Mouse (Mus musculus): ENCODE results near the gene Rufy2. TPM values are rescaled to one million over a fixed set of nuclear protein-coding genes. Genes with fewer than 3 reads are reported as not detected.

The Rufy2 gene
- polyA plus RNA-seq, 1 experiment from 2014 or later: 23.9 TPM

- peak overlapping the region; percentile 100 for H3K27ac ChIP-seq
- under 1% methylated on average over 68 of the region's 68 CpGs for WGBS
- H3K36me3 ChIP-seq: peaks cover 9% of the 10 kb centered on the region; the same call in 1 of the 2 replicates
- H3K4me3 ChIP-seq: peak overlapping the region; percentile 97
- peaks cover 51% of the 10 kb centered on the region for H3K4me1 ChIP-seq
- peak; percentile 80 for DNase-seq (ENCODE audit: low spot score)
- no peaks in the 10 kb centered on the region for H3K9me3 ChIP-seq (replicated peaks)
- no peaks in the 10 kb centered on the region for H3K27me3 ChIP-seq (ENCODE audit: low read depth, poor library complexity, severe bottlenecking)
These were observed 43.2 kb downstream of the Rufy2 start for GRCm38 (mm10) chr10:63023121-63023748.

- under 1% methylated on average over 66 of the region's 69 CpGs for WGBS
- Histone ChIP-seq H3K4me3 (peak within 1 kb of the TSS; percentile 97), H3K27ac (peak within 1 kb of the TSS; percentile 100), H3K27me3 (ENCODE audit: low read depth, poor library complexity, severe bottlenecking) (no peaks in the 10 kb centered on the region), H3K9me3 (replicated peaks) (no peaks in the 10 kb centered on the region), H3K36me3 (peaks cover 5% of the 10 kb centered on the region; the same call in 1 of the 2 replicates), H3K4me1 (peaks cover 51% of the 10 kb centered on the region)
- peak; percentile 100 for DNase-seq (ENCODE audit: low spot score)
These were observed 43.9 kb downstream of the Rufy2 start, which contains the start of the genes Hnrnph3 and Pbld2 for GRCm38 (mm10) chr10:63023749-63024579. TSS of gene Hnrnph3 (minus strand) at chr10:63024217. TSS of gene Pbld2 (plus strand) at chr10:63024315.

- H3K27ac ChIP-seq: peak overlapping the region; percentile 100
These were observed 44.5 kb downstream of the Rufy2 start for GRCm38 (mm10) chr10:63024580-63024910.

GRCm38 (mm10) chr10:63025016-63025415 lies 45.0 kb downstream of the Rufy2 start:
- WGBS: 52% methylated on average over 2 of the region's 2 CpGs
- no peaks in the 10 kb centered on the region for H3K36me3 ChIP-seq
- DNase-seq (ENCODE audit: low spot score): no peak
- no peaks in the 10 kb centered on the region for H3K27me3 ChIP-seq (ENCODE audit: low read depth, poor library complexity, severe bottlenecking)
- peak overlapping the region; percentile 97 for H3K4me3 ChIP-seq
- peak overlapping the region; percentile 100 for H3K27ac ChIP-seq
- peaks cover 51% of the 10 kb centered on the region for H3K4me1 ChIP-seq
- H3K9me3 ChIP-seq (replicated peaks): no peaks in the 10 kb centered on the region

More at GRCm38 (mm10) chr10:63024580-63024910, 44.5 kb downstream of the Rufy2 start:
- H3K27me3 ChIP-seq (ENCODE audit: low read depth, poor library complexity, severe bottlenecking): no peaks in the 10 kb centered on the region
- peaks cover 1% of the 10 kb centered on the region; the same call in 1 of the 2 replicates for H3K36me3 ChIP-seq
- H3K9me3 ChIP-seq (replicated peaks): no peaks in the 10 kb centered on the region
- peak overlapping the region; percentile 97 for H3K4me3 ChIP-seq
- H3K4me1 ChIP-seq: peaks cover 51% of the 10 kb centered on the region
- DNase-seq (ENCODE audit: low spot score): peak; percentile 79
- 0% methylated on average over 8 of the region's 8 CpGs for WGBS

GRCm38 (mm10) chr10:63025491-63026011 lies 45.5 kb downstream of the Rufy2 start:
- peak overlapping the region; percentile 100 for H3K27ac ChIP-seq
- no peak for DNase-seq (ENCODE audit: low spot score)
- H3K9me3 ChIP-seq (replicated peaks): no peaks in the 10 kb centered on the region
- H3K36me3 ChIP-seq: no peaks in the 10 kb centered on the region
- H3K27me3 ChIP-seq (ENCODE audit: low read depth, poor library complexity, severe bottlenecking): no peaks in the 10 kb centered on the region
- H3K4me3 ChIP-seq: peak overlapping the region; percentile 97; the same call in 1 of the 2 replicates
- peaks cover 47% of the 10 kb centered on the region for H3K4me1 ChIP-seq
- WGBS: 69% methylated on average over 6 of the region's 6 CpGs

- DNase-seq (ENCODE audit: low spot score): peak; percentile 38
- 0 out of 2 replicates have a peak overlapping the region, but pooled peaks have one; percentile 1 for H3K4me3 ChIP-seq
- 51% methylated on average over 8 of the region's 8 CpGs for WGBS
- peak overlapping the region; percentile 42; the same call in 1 of the 2 replicates for H3K27ac ChIP-seq
- peaks cover 40% of the 10 kb centered on the region for H3K4me1 ChIP-seq
- no peaks in the 10 kb centered on the region for H3K36me3 ChIP-seq
- no peaks in the 10 kb centered on the region for H3K9me3 ChIP-seq (replicated peaks)
- H3K27me3 ChIP-seq (ENCODE audit: low read depth, poor library complexity, severe bottlenecking): no peaks in the 10 kb centered on the region
These were observed 46.3 kb downstream of the Rufy2 start for GRCm38 (mm10) chr10:63026156-63026794.

GRCm38 (mm10) chr10:63026795-63027160 lies 46.8 kb downstream of the Rufy2 start:
- H3K4me1 ChIP-seq: peaks cover 35% of the 10 kb centered on the region
- no peaks in the 10 kb centered on the region for H3K27me3 ChIP-seq (ENCODE audit: low read depth, poor library complexity, severe bottlenecking)
- H3K4me3 ChIP-seq: no peak overlapping the region
- no peaks in the 10 kb centered on the region for H3K36me3 ChIP-seq
- no peaks in the 10 kb centered on the region for H3K9me3 ChIP-seq (replicated peaks)
- no peak for DNase-seq (ENCODE audit: low spot score)
- WGBS: 91% methylated on average over 6 of the region's 6 CpGs
- peak overlapping the region; percentile 42; the same call in 1 of the 2 replicates for H3K27ac ChIP-seq

- no peak for DNase-seq (ENCODE audit: low spot score)
- Histone ChIP-seq H3K4me1 (peaks cover 32% of the 10 kb centered on the region), H3K9me3 (replicated peaks) (no peaks in the 10 kb centered on the region), H3K4me3 (no peak overlapping the region), H3K27ac (no peak overlapping the region), H3K36me3 (no peaks in the 10 kb centered on the region), H3K27me3 (ENCODE audit: low read depth, poor library complexity, severe bottlenecking) (no peaks in the 10 kb centered on the region)
- WGBS: 93% methylated on average over 10 of the region's 10 CpGs
These were observed 47.5 kb downstream of the Rufy2 start for GRCm38 (mm10) chr10:63027376-63028161.

GRCm38 (mm10) chr10:63028396-63028795 lies 48.4 kb downstream of the Rufy2 start:
- no peak for DNase-seq (ENCODE audit: low spot score)
- WGBS: 89% methylated on average over 4 of the region's 4 CpGs
- no peak overlapping the region for H3K4me3 ChIP-seq
- H3K36me3 ChIP-seq: no peaks in the 10 kb centered on the region
- H3K27me3 ChIP-seq (ENCODE audit: low read depth, poor library complexity, severe bottlenecking): no peaks in the 10 kb centered on the region
- H3K27ac ChIP-seq: no peak overlapping the region
- H3K9me3 ChIP-seq (replicated peaks): no peaks in the 10 kb centered on the region
- peaks cover 32% of the 10 kb centered on the region for H3K4me1 ChIP-seq

GRCm38 (mm10) chr10:63032267-63032666 lies 52.2 kb downstream of the Rufy2 start:
- no peaks in the 10 kb centered on the region for H3K36me3 ChIP-seq
- WGBS: 83% methylated on average over 3 of the region's 3 CpGs
- H3K9me3 ChIP-seq (replicated peaks): no peaks in the 10 kb centered on the region
- no peaks in the 10 kb centered on the region for H3K4me1 ChIP-seq
- DNase-seq (ENCODE audit: low spot score): no peak
- no peak overlapping the region for H3K4me3 ChIP-seq
- H3K27ac ChIP-seq: no peak overlapping the region
- H3K27me3 ChIP-seq (ENCODE audit: low read depth, poor library complexity, severe bottlenecking): no peaks in the 10 kb centered on the region

GRCm38 (mm10) chr10:63032956-63033355 lies 52.9 kb downstream of the Rufy2 start:
- H3K4me1 ChIP-seq: no peaks in the 10 kb centered on the region
- H3K36me3 ChIP-seq: no peaks in the 10 kb centered on the region
- 84% methylated on average over 3 of the region's 3 CpGs for WGBS
- H3K27me3 ChIP-seq (ENCODE audit: low read depth, poor library complexity, severe bottlenecking): no peaks in the 10 kb centered on the region
- H3K9me3 ChIP-seq (replicated peaks): no peaks in the 10 kb centered on the region
- H3K4me3 ChIP-seq: no peak overlapping the region
- DNase-seq (ENCODE audit: low spot score): no peak
- no peak overlapping the region for H3K27ac ChIP-seq
